Comparison of ENCODE assay signal across 7 mouse cellular contexts in genomic region chr3:37312370-37312941, GRCm38 (mm10). TPM values are rescaled to one million over a fixed set of nuclear protein-coding genes. Genes with fewer than 3 reads are reported as not detected.
A peak's percentile ranks its signal among the peaks of the same experiment; 100 is the strongest.
DNase-seq lines count a peak whose midpoint lies in the region; ATAC-seq lines count a peak whose summit lies in the region.

Bbs12 (plus strand) TSS chr3:37312554.
Cetn4 (minus strand) TSS chr3:37312708.

- no peaks in the 10 kb centered on the region for H3K36me3 ChIP-seq in intestine, embryonic 16.5 days (ENCODE audit: control insufficient read depth, insufficient read depth, low read length)
- no peaks in the 10 kb centered on the region for H3K36me3 ChIP-seq in midbrain, embryonic 11.5 days (ENCODE audit: control insufficient read depth, insufficient read depth, low read length)

- H3K4me1 ChIP-seq in intestine, embryonic 16.5 days (ENCODE audit: control insufficient read depth, insufficient read depth, low read length), result peaks cover 7% of the 10 kb centered on the region
- H3K4me1 ChIP-seq in midbrain, embryonic 11.5 days (ENCODE audit: control insufficient read depth, insufficient read depth, low read length), result peaks cover 8% of the 10 kb centered on the region; the same call in 1 of the 2 replicates

- intact Hi-C loops in gastrocnemius, postnatal 36 days (cut with DNase I), result no loop called here
- intact Hi-C loops in left cerebral cortex, postnatal 36 days (cut with DNase I), result loop anchor here (5.0 kb wide), 1 partner anchor 105 kb away; the partner anchor contains the start of gene Spata5

- no peaks in the 10 kb centered on the region for H3K9me3 ChIP-seq in intestine, embryonic 16.5 days (ENCODE audit: control insufficient read depth, low read length)
- H3K9me3 ChIP-seq in midbrain, embryonic 11.5 days (ENCODE audit: control insufficient read depth, low read length), result no peaks in the 10 kb centered on the region

- H3K27me3 ChIP-seq in intestine, embryonic 16.5 days (replicated peaks; ENCODE audit: control insufficient read depth, insufficient read depth, low read length), result no peaks in the 10 kb centered on the region
- no peaks in the 10 kb centered on the region for H3K27me3 ChIP-seq in midbrain, embryonic 11.5 days (ENCODE audit: control insufficient read depth, insufficient read depth, low read length)

- peak within 1 kb of the TSS; percentile 70 for H3K27ac ChIP-seq in intestine, embryonic 16.5 days (ENCODE audit: low read length)
- no peak within 1 kb of the TSS for H3K27ac ChIP-seq in midbrain, embryonic 11.5 days (ENCODE audit: low read depth, low read length)

- peak within 1 kb of the TSS; percentile 89 for H3K4me3 ChIP-seq in intestine, embryonic 16.5 days (ENCODE audit: low read length)
- peak within 1 kb of the TSS; percentile 85 for H3K4me3 ChIP-seq in midbrain, embryonic 11.5 days (ENCODE audit: low read depth, low read length)

- peak within 1 kb of the TSS; percentile 90 for H3K9ac ChIP-seq in intestine, embryonic 16.5 days (ENCODE audit: low read depth, low read length)
- peak within 1 kb of the TSS; percentile 87 for H3K9ac ChIP-seq in midbrain, embryonic 11.5 days (ENCODE audit: low read length)

- H3K4me2 ChIP-seq in intestine, embryonic 16.5 days (ENCODE audit: low read depth, low read length), result peak within 1 kb of the TSS; percentile 80
- peak within 1 kb of the TSS; percentile 55 for H3K4me2 ChIP-seq in midbrain, embryonic 11.5 days

- WGBS in intestine, embryonic 16.5 days, result under 1% methylated on average over 54 of the region's 54 CpGs
- under 1% methylated on average over 53 of the region's 54 CpGs for WGBS in midbrain, embryonic 11.5 days

- ATAC-seq in intestine, embryonic 16.5 days, result peak; percentile 100
- ATAC-seq in midbrain, embryonic 11.5 days (ENCODE audit: low FRiP score), result peak; percentile 100

- peak; percentile 97 to 99 for DNase-seq in adrenal gland, adult 18-20 months (ENCODE audit: low spot score in 2 of 2)
- peak; percentile 96 for DNase-seq in embryo, embryonic 11 days
- peak; percentile 94 to 96 for DNase-seq in gastrocnemius, postnatal 36 days
- peak; percentile 98 for DNase-seq in left cerebral cortex, postnatal 36 days (ENCODE audit: low spot score in 2 of 2)
- peak; percentile 100 for DNase-seq in midbrain, embryonic 11.5 days (ENCODE audit: low spot score, missing footprints)
- DNase-seq in skeletal muscle tissue, adult 2 months (ENCODE audit: low read depth, low spot score), result peak; percentile 93

RNA-seq across cellular contexts. Expression of gene Bbs12, which starts in this region (rescaled TPM):
- 1 to 10 TPM; 4.5 to 4.6 TPM for total RNA-seq in adrenal gland, adult 18-20 months (2021)
- under 1 TPM; 0.52 to 0.69 TPM for total RNA-seq in gastrocnemius, postnatal 36 days (2021)
- polyA plus RNA-seq in intestine, embryonic 16.5 days (2015; fragmentation: Nextera tagmentation; extraction: Ambion mirVana), result 3.9 and 4.3 TPM in 2 replicates
- total RNA-seq in left cerebral cortex, postnatal 36 days (2021), result 1 to 10 TPM; 3.3 to 4.1 TPM
- 6.8 and 8.3 TPM in 2 replicates for polyA plus RNA-seq in midbrain, embryonic 11.5 days (2014; fragmentation: Nextera tagmentation; extraction: Ambion mirVana)

RNA-seq across cellular contexts. Expression of gene Cetn4, which starts in this region (rescaled TPM):
- total RNA-seq in adrenal gland, adult 18-20 months (2021), result 1 to 10 TPM; 3.5 to 6.7 TPM
- under 1 TPM in 1 of 2 experiments, not detected in 1; 0.72 TPM for total RNA-seq in gastrocnemius, postnatal 36 days (2021)
- 1.1 and 1.9 TPM in 2 replicates for polyA plus RNA-seq in intestine, embryonic 16.5 days (2015; fragmentation: Nextera tagmentation; extraction: Ambion mirVana)
- 1 to 10 TPM; 9.3 TPM for total RNA-seq in left cerebral cortex, postnatal 36 days (2021)
- 1.1 and 2.5 TPM in 2 replicates for polyA plus RNA-seq in midbrain, embryonic 11.5 days (2014; fragmentation: Nextera tagmentation; extraction: Ambion mirVana)

Comparison
In these comparisons a context has a peak if more than half of its experiments do, and no peak if none do; other contexts are left out.
1. Peak in DNase-seq in gastrocnemius, postnatal 36 days; RNA of the genes that start here not detected or under 1 TPM.